Mouse (Mus musculus): ENCODE measurements at regions not wholly inside any gene's neighbourhood (a gene's known extent, or its start where the extent isn't known, plus 50 kb on each side); places are given as distances from the start of the nearest gene placed in this dataset.

DNA sequence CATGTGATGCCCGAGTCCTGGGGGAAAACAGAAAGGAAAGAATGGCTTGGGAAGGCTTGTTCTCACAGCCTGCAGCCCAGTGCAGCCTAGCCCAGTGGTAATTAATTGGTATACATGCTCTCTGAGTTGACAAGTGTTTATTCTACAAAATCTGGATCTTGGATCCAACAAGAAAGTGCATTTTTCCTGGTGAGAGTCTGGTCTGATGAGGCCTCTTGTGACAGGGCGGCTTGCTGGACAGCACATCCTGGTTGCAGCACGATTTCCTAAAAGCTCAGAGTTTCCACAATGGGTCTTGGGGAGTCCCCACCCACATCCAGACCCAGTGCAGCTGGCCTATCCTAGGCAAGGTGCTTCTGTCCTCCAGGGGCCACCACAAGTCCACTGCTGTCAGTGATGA is 332.7 kb upstream of the Dio3 start:
- TF ChIP-seq POLR2A (IDR thresholded peaks at IDR 0.05; ENCODE audit: control insufficient read depth, extremely low read depth, insufficient read depth, low read length, poor library complexity) (no peak), CTCF (IDR thresholded peaks at IDR 0.05; ENCODE audit: borderline replicate concordance, control insufficient read depth, extremely low read depth, insufficient read depth, low read length, poor library complexity) (no peak)

All from thymus, adult 2 months (tissue).